Mouse (Mus musculus) mesoderm, embryonic 11.5 days (tissue): Measurements from ENCODE around the gene Rad52.

ENCODE experiments used
- DNase-seq: peaks from one replicate; pipeline ENCODE4 v3.0.0-alpha.2; 2012; ENCODE audit warnings: low read depth, low spot score

The Rad52 gene

GRCm38 (mm10) chr6:119902204-119903080 is at the start of gene Rad52:
TSS of gene Rad52 (plus strand) at chr6:119902698.
- peak; percentile 92 for DNase-seq

- peak; percentile 33 for DNase-seq
These were observed 48.3 kb upstream of the Rad52 start for GRCm38 (mm10) chr6:119854156-119854555.

GRCm38 (mm10) chr6:119855471-119855870 is 47.0 kb upstream of the Rad52 start:
- DNase-seq: no peak

- DNase-seq: no peak
These were observed 42.3 kb upstream of the Rad52 start for GRCm38 (mm10) chr6:119860236-119860635.

GRCm38 (mm10) chr6:119861519-119861918 is 41.0 kb upstream of the Rad52 start:
- DNase-seq: no peak

GRCm38 (mm10) chr6:119864341-119865034 is 38.0 kb upstream of the Rad52 start:
- no peak for DNase-seq

GRCm38 (mm10) chr6:119883151-119883550 is 19.3 kb upstream of the Rad52 start:
- DNase-seq: no peak

GRCm38 (mm10) chr6:119892711-119893110 is 9.8 kb upstream of the Rad52 start:
- no peak for DNase-seq

GRCm38 (mm10) chr6:119903081-119903789 is 737 bp downstream of the Rad52 start:
- peak; percentile 15 for DNase-seq

- no peak for DNase-seq
These were observed 3.0 kb downstream of the Rad52 start for GRCm38 (mm10) chr6:119905461-119905860.

- no peak for DNase-seq
These were observed 9.5 kb downstream of the Rad52 start for GRCm38 (mm10) chr6:119912046-119912445.

GRCm38 (mm10) chr6:119915710-119916109 is 13.2 kb downstream of the Rad52 start:
- DNase-seq: no peak

GRCm38 (mm10) chr6:119918561-119919181 is 16.2 kb downstream of the Rad52 start:
- DNase-seq: no peak

GRCm38 (mm10) chr6:119922136-119922535 is 19.6 kb downstream of the Rad52 start:
- DNase-seq: no peak

GRCm38 (mm10) chr6:119922544-119922943 is 20.0 kb downstream of the Rad52 start:
- no peak for DNase-seq

GRCm38 (mm10) chr6:119924235-119925005 is 21.9 kb downstream of the Rad52 start:
- DNase-seq: peak; percentile 10
